Mouse (Mus musculus) embryonic facial prominence, embryonic 12.5 days (tissue): ENCODE measurements around the gene Acoxl. TPM values are rescaled to one million over a fixed set of nuclear protein-coding genes. Genes with fewer than 3 reads are reported as not detected.

Experiments
- ATAC-seq: fragments of 200-750 bp; cut with Nextera tagmentation; 2 replicates; pipeline ENCODE4 v1.8.0; 2017; ENCODE audit not compliant: insufficient number of reproducible peaks, insufficient read depth, low FRiP score, low TSS enrichment
- H3K27ac ChIP-seq: fragments of 300-500 bp; sonication (generic); 2 replicates; pipeline ENCODE4 v1.5.1; 2016; ENCODE audit warnings: mild to moderate bottlenecking
- H3K27me3 ChIP-seq: fragments of 300-500 bp; sonication (generic); 2 replicates; pipeline ENCODE4 v1.6.1; 2016; ENCODE audit warnings: mild to moderate bottlenecking, moderate library complexity
- H3K36me3 ChIP-seq: fragments of 300-500 bp; sonication (generic); 2 replicates; pipeline ENCODE4 v1.6.1; 2016; ENCODE audit warnings: mild to moderate bottlenecking
- H3K4me1 ChIP-seq: fragments of 300-500 bp; sonication (generic); 2 replicates; pipeline ENCODE4 v1.6.1; 2016
- H3K4me2 ChIP-seq: fragments of 300-500 bp; sonication (generic); replicated peaks from 2 replicates; pipeline ENCODE4 v1.6.1; 2016; ENCODE audit warnings: mild to moderate bottlenecking, moderate library complexity
- H3K4me3 ChIP-seq: fragments of 300-500 bp; sonication (generic); 2 replicates; pipeline ENCODE4 v1.5.1; 2016; ENCODE audit warnings: mild to moderate bottlenecking
- H3K9ac ChIP-seq: fragments of 300-500 bp; sonication (generic); 2 replicates; pipeline ENCODE4 v1.6.1; 2016; ENCODE audit warnings: mild to moderate bottlenecking, moderate library complexity
- H3K9me3 ChIP-seq: fragments of 300-500 bp; sonication (generic); 2 replicates; pipeline ENCODE4 v1.6.1; 2016; ENCODE audit warnings: mild to moderate bottlenecking, moderate library complexity
- WGBS: fragments of 180-500 bp; shearing (Covaris S2); methylation state at CpG from one replicate; pipeline ENCODE4 v1.1.7; 2016; 5-methylcytosine and 5-hydroxymethylcytosine counted together
- polyA plus RNA-seq: library from polyadenylated mRNA; unstranded; fragments of >200 nt; fragmentation: Nextera tagmentation; extraction: Ambion mirVana; gene quantifications from 2 replicates; pipeline ENCODE4 v1.2.1, GENCODE M21; 2016

The Acoxl gene
- polyA plus RNA-seq, 1 experiment from 2014 or later = 0.13 TPM

GRCm38 (mm10) chr2:127845346-127845982 lies 6.8 kb downstream of the Acoxl start:
- no peaks in the 10 kb centered on the region for H3K36me3 ChIP-seq
- H3K4me1 ChIP-seq = no peaks in the 10 kb centered on the region
- ATAC-seq = no peak
- no peak overlapping the region for H3K9ac ChIP-seq
- H3K4me3 ChIP-seq = no peak overlapping the region
- 54% methylated on average over 7 of the region's 7 CpGs for WGBS
- H3K27ac ChIP-seq = no peak overlapping the region
- peaks cover 7% of the 10 kb centered on the region; the same call in 1 of the 2 replicates for H3K27me3 ChIP-seq
- no peak overlapping the region for H3K4me2 ChIP-seq
- H3K9me3 ChIP-seq = no peaks in the 10 kb centered on the region

DNA sequence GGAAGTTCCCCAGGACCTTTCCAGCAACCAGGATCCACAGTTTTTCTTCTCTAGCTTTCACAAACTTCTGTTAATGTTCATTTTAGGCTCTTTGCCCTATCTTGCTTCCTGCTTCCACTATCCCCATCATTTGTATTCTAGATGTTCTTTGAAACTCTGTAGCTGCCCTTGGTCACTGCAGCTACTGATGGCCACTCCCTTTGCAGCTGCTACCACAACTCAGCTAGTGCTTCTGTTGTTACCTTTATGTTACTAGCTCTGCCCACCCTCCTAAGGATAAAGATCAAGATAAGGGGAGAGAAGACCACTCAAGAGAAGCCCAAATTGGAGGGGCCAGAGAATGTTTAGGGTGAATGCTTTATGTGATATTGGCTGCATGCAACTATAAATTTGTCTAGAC lies 7.3 kb downstream of the Acoxl start:
- no peak overlapping the region for H3K9ac ChIP-seq
- no peak overlapping the region for H3K27ac ChIP-seq
- no peaks in the 10 kb centered on the region for H3K9me3 ChIP-seq
- no peak overlapping the region for H3K4me3 ChIP-seq
- ATAC-seq = no peak
- H3K4me1 ChIP-seq = no peaks in the 10 kb centered on the region
- no peaks in the 10 kb centered on the region for H3K36me3 ChIP-seq
- no peak overlapping the region for H3K4me2 ChIP-seq
- peaks cover 2% of the 10 kb centered on the region; the same call in 1 of the 2 replicates for H3K27me3 ChIP-seq

DNA sequence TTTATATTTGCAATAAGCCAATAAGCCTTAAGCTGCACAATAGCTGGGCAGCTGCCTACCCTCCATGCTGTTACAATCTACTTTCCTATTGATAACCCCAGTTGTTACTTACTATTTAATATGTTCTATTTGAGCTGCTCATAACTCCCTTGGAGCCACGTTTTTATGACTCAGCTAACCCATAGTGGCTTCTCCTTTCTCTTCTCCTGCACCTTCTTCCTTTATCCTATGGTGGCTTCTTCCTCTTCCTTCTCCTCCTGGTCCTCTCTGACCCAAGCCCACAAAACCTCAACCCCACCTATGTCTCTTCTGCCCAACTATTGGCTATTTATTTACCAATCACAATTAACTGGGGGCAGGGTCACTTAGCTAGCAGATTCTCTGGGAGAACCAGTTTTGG lies 7.9 kb downstream of the Acoxl start:
- H3K4me2 ChIP-seq = no peak overlapping the region
- no peaks in the 10 kb centered on the region for H3K36me3 ChIP-seq
- H3K27ac ChIP-seq = no peak overlapping the region
- H3K9me3 ChIP-seq = no peaks in the 10 kb centered on the region
- H3K9ac ChIP-seq = no peak overlapping the region
- no peak overlapping the region for H3K4me3 ChIP-seq
- no peaks in the 10 kb centered on the region for H3K4me1 ChIP-seq
- ATAC-seq = no peak
- H3K27me3 ChIP-seq = no peaks in the 10 kb centered on the region
- WGBS = 27% methylated on average over 1 of the region's 1 CpGs

DNA sequence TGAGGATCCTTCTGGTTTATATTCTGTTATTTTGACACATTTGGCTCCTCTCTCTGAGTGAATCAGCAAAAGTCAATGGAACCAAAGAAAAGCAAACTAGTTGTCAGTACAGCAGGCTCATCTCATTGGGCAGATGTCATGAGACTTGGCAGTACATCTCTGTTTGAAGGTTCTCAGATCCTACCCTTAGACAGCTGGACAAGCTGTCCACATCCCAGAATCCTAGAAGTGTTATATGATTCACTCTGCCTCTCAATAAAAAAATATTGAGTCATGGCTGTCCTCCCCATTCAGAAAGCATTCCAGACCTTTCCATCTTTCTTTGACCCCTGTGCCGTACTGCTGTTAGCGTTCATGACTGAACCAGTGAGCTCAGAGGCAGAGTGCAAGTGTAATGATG lies 11.7 kb downstream of the Acoxl start:
- no peak for ATAC-seq
- 88% methylated on average over 2 of the region's 2 CpGs for WGBS

DNA sequence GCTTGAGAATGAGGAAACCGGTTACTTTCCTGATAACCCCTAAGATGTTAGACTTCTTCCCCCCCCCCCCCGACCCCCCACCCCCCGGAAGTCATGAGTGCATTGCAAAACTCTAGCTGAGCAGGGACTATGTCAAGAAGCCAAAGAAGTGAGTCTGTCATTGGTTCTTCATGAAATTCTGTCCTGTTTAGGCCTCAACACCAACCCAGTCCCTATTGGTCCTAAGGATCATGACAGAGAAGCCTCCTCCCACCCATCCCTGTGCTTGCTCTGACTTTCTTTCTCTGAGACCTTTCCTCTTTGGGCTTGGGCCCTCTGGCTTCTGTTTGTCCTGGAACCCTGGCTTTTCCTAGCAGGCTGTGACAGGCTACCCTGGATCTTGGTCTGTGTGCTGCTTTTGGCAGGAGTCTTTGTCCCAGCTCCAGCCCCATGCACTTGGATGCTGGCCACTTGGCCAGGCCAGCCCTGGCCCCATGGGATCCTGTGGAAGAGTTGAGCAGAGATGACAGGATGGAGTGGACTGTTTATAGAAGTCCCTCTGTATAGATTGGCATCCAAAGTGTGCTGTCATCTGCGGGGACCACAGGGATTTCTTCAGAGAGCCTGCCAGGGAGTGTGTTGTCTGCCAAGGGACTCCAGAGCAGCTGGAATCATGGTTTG lies 15.8 kb downstream of the Acoxl start:
- H3K36me3 ChIP-seq = no peaks in the 10 kb centered on the region
- no peaks in the 10 kb centered on the region for H3K9me3 ChIP-seq
- 64% methylated on average over 4 of the region's 4 CpGs for WGBS
- no peak for ATAC-seq
- H3K27ac ChIP-seq = no peak overlapping the region
- H3K9ac ChIP-seq = no peak overlapping the region
- no peaks in the 10 kb centered on the region for H3K27me3 ChIP-seq
- no peak overlapping the region for H3K4me2 ChIP-seq
- no peak overlapping the region for H3K4me3 ChIP-seq
- H3K4me1 ChIP-seq = no peaks in the 10 kb centered on the region

More for the DNA sequence above, 11.7 kb downstream of the Acoxl start:
- H3K27ac ChIP-seq = no peak overlapping the region
- H3K4me3 ChIP-seq = no peak overlapping the region
- H3K36me3 ChIP-seq = no peaks in the 10 kb centered on the region
- no peak overlapping the region for H3K4me2 ChIP-seq
- H3K9ac ChIP-seq = no peak overlapping the region
- H3K4me1 ChIP-seq = no peaks in the 10 kb centered on the region
- H3K27me3 ChIP-seq = no peaks in the 10 kb centered on the region
- no peaks in the 10 kb centered on the region for H3K9me3 ChIP-seq

- Histone ChIP-seq H3K4me1 (peaks cover 6% of the 10 kb centered on the region), H3K4me3 (no peak overlapping the region), H3K36me3 (no peaks in the 10 kb centered on the region), H3K4me2 (no peak overlapping the region), H3K9ac (no peak overlapping the region), H3K27me3 (no peaks in the 10 kb centered on the region), H3K27ac (0 out of 2 replicates have a peak overlapping the region, but pooled peaks have one; percentile 11), H3K9me3 (no peaks in the 10 kb centered on the region)
- 37% methylated on average over 4 of the region's 4 CpGs for WGBS
- no peak for ATAC-seq
These were observed 25.7 kb downstream of the Acoxl start for GRCm38 (mm10) chr2:127864381-127864780.

- Histone ChIP-seq H3K36me3 (no peaks in the 10 kb centered on the region), H3K4me1 (no peaks in the 10 kb centered on the region), H3K27me3 (no peaks in the 10 kb centered on the region), H3K27ac (no peak overlapping the region), H3K9ac (no peak overlapping the region), H3K4me2 (no peak overlapping the region), H3K9me3 (no peaks in the 10 kb centered on the region), H3K4me3 (no peak overlapping the region)
- ATAC-seq = no peak
- WGBS = 85% methylated on average over 5 of the region's 5 CpGs
These were observed 42.4 kb downstream of the Acoxl start for GRCm38 (mm10) chr2:127881063-127881462.

DNA sequence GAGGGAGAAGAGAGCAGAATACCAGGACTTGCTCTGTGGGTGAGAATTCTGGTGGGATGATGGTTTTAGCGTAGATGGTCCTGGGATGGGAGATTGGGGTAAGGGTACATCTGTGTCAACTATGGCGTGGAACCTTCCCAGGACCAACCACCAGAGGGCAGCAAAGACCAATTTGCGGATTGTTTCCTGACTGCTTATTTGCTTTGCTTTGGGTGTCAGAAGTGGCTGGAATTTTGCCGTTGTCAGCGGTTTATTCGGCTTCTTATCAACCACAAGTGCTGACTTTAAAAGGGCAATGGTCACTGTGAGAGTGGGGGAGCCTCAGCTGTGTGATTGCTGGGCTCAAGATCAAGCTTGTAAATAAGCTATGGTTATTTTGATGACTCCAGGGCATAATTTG lies 50.8 kb downstream of the Acoxl start:
- no peaks in the 10 kb centered on the region for H3K4me1 ChIP-seq
- H3K36me3 ChIP-seq = no peaks in the 10 kb centered on the region
- no peak overlapping the region for H3K4me3 ChIP-seq
- peak; percentile 41; the same call in 1 of the 2 replicates for ATAC-seq
- no peaks in the 10 kb centered on the region for H3K9me3 ChIP-seq
- no peak overlapping the region for H3K27ac ChIP-seq
- H3K4me2 ChIP-seq = no peak overlapping the region
- H3K27me3 ChIP-seq = no peaks in the 10 kb centered on the region; the same call in 1 of the 2 replicates
- H3K9ac ChIP-seq = no peak overlapping the region
- 5% methylated on average over 6 of the region's 6 CpGs for WGBS

DNA sequence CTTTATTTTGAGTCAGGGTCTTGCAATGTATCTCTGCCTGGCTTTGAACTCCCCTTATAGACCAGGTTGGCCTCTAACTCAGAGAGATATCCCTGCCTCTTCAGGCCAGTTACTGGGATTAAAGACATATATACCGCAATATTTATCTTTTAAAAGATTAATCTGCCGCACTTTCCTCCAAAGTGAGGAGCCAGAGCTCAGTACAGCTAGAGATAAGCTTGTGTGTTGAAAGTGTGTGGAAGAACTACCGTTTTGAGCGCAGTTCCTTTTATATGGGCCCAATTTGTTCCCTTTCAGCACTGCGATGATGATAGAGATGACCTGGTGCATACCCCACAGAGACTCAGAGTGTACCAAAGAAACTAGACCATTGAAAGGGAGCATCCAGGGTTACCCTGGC lies 51.3 kb downstream of the Acoxl start:
- Histone ChIP-seq H3K27ac (no peak overlapping the region), H3K9ac (no peak overlapping the region), H3K4me3 (no peak overlapping the region), H3K27me3 (no peaks in the 10 kb centered on the region; the same call in 1 of the 2 replicates), H3K36me3 (no peaks in the 10 kb centered on the region), H3K4me1 (no peaks in the 10 kb centered on the region), H3K4me2 (no peak overlapping the region), H3K9me3 (no peaks in the 10 kb centered on the region)
- ATAC-seq = no peak
- WGBS = 89% methylated on average over 5 of the region's 5 CpGs

DNA sequence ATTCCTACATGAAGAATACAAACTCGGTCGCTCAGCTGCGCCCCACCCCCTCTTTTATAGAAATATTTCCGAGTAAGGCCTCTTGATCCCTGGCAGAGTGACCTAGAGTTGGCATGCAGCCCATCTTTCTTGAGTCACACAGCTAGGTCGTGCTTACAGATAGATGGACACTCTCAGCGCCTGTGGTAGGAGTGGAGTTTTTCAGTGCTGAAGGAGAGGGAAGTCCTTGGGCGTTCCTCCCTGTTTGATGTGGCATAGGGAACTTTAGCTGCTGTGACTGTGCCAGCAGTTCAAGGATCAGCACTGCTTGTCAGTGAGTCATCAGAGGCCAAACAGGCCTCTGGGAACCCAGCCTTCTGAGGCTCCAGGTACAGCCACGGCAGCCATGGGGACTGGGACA lies 51.9 kb downstream of the Acoxl start:
- H3K4me3 ChIP-seq = no peak overlapping the region
- no peaks in the 10 kb centered on the region for H3K4me1 ChIP-seq
- no peak for ATAC-seq

DNA sequence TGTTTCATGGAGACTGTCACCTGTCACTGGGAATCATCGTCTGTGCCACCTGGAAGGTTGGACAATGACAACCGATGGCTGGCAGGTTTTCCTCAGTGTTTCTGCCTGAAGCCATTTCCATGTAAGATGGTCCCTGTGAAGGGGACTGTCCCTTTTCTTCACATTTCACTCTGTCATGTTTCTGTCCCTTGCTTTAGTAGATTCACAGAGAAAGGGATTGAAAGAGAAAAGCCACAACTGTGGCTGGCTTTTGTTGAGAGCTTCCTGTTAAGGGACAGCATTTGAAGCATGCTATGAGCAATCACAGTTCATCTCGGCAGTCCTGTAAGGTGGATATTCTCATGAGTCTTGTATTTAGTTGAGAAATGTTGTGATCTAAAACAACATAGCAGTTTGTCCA lies 52.4 kb downstream of the Acoxl start:
- no peak overlapping the region for H3K4me3 ChIP-seq
- H3K27me3 ChIP-seq = no peaks in the 10 kb centered on the region; the same call in 1 of the 2 replicates
- no peak overlapping the region for H3K27ac ChIP-seq
- H3K9me3 ChIP-seq = no peaks in the 10 kb centered on the region
- no peaks in the 10 kb centered on the region for H3K36me3 ChIP-seq
- ATAC-seq = no peak
- H3K9ac ChIP-seq = no peak overlapping the region
- H3K4me1 ChIP-seq = no peaks in the 10 kb centered on the region
- H3K4me2 ChIP-seq = no peak overlapping the region
- 82% methylated on average over 3 of the region's 3 CpGs for WGBS

More for the DNA sequence above, 51.9 kb downstream of the Acoxl start:
- 77% methylated on average over 8 of the region's 8 CpGs for WGBS
- Histone ChIP-seq H3K9me3 (no peaks in the 10 kb centered on the region), H3K27me3 (no peaks in the 10 kb centered on the region; the same call in 1 of the 2 replicates), H3K36me3 (no peaks in the 10 kb centered on the region), H3K27ac (no peak overlapping the region), H3K9ac (no peak overlapping the region), H3K4me2 (no peak overlapping the region)

DNA sequence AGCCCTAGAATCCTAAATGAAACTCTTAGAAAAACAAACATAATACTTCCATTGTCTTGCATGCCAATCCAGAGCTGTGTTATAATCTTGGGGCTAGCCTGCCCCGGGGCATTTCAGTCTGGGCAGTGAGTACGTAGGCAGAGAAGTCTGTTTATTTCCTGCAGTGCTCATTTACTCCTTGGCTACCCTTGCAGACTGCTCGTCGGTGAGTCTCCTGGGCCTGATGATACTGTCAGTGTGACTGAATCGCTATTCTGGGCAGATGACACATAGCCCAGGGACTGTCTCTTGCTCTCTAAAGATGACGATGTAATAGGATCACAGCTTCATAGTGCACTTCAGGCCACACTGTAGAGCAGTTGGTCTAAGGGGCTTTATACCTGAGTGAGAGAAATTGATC lies 56.2 kb downstream of the Acoxl start:
- no peak overlapping the region for H3K4me2 ChIP-seq
- H3K9ac ChIP-seq = no peak overlapping the region
- H3K27me3 ChIP-seq = no peaks in the 10 kb centered on the region; the same call in 1 of the 2 replicates
- no peaks in the 10 kb centered on the region for H3K36me3 ChIP-seq
- no peaks in the 10 kb centered on the region for H3K4me1 ChIP-seq
- no peak overlapping the region for H3K4me3 ChIP-seq
- no peaks in the 10 kb centered on the region for H3K9me3 ChIP-seq
- H3K27ac ChIP-seq = no peak overlapping the region
- ATAC-seq = no peak
- 21% methylated on average over 6 of the region's 6 CpGs for WGBS
